Mouse (Mus musculus) stomach, embryonic 14.5 days (tissue): ENCODE results near the gene Rap1gap2. TPM values are rescaled to one million over a fixed set of nuclear protein-coding genes. Genes with fewer than 3 reads are reported as not detected.

Source experiments
- ATAC-seq: fragments of 200-750 bp; cut with Nextera tagmentation; 2 replicates; pipeline ENCODE4 v1.8.0; 2017; ENCODE audit warnings: low read depth, moderate TSS enrichment; ENCODE audit not compliant: insufficient number of reproducible peaks, insufficient read depth, low FRiP score
- H3K27ac ChIP-seq: fragments of 300-500 bp; sonication (generic); 2 replicates; pipeline ENCODE4 v1.5.1; 2014; ENCODE audit warnings: mild to moderate bottlenecking, low read length, moderate library complexity, mixed read lengths
- H3K27me3 ChIP-seq: fragments of 300-500 bp; sonication (generic); 2 replicates; pipeline ENCODE4 v1.6.1; 2014; ENCODE audit warnings: low read length, control low read depth, mixed read lengths; ENCODE audit not compliant: control insufficient read depth, insufficient read depth
- H3K36me3 ChIP-seq: fragments of 300-500 bp; sonication (generic); 2 replicates; pipeline ENCODE4 v1.6.1; 2014; ENCODE audit warnings: mild to moderate bottlenecking, control low read depth, low read length, moderate library complexity, mixed read lengths; ENCODE audit not compliant: control insufficient read depth, insufficient read depth
- H3K4me1 ChIP-seq: fragments of 300-500 bp; sonication (generic); 2 replicates; pipeline ENCODE4 v1.6.1; 2014; ENCODE audit warnings: low read length, control low read depth, mixed read lengths; ENCODE audit not compliant: control insufficient read depth, insufficient read depth
- H3K4me2 ChIP-seq: fragments of 300-500 bp; sonication (generic); replicated peaks from 2 replicates; pipeline ENCODE4 v1.6.1; 2014; ENCODE audit warnings: low read depth, low read length, control low read depth
- H3K4me3 ChIP-seq: fragments of 300-500 bp; sonication (generic); 2 replicates; pipeline ENCODE4 v1.5.1; 2014; ENCODE audit warnings: low read depth, low read length, control low read depth
- H3K9ac ChIP-seq: fragments of 300-500 bp; sonication (generic); replicated peaks from 2 replicates; pipeline ENCODE4 v1.6.1; 2014; ENCODE audit warnings: low read depth, mild to moderate bottlenecking, control low read depth, low read length, moderate library complexity, mixed read lengths
- H3K9me3 ChIP-seq: fragments of 300-500 bp; sonication (generic); 2 replicates; pipeline ENCODE4 v1.6.1; 2016; ENCODE audit warnings: low read depth, low read length, control low read depth; ENCODE audit not compliant: control insufficient read depth
- WGBS: fragments of 180-500 bp; shearing (Covaris S2); extraction: QIAGEN DNeasy Blood & Tissue Kit; methylation state at CpG from one replicate; pipeline ENCODE4 v1.1.7; 2014; 5-methylcytosine and 5-hydroxymethylcytosine counted together
- polyA plus RNA-seq: library from polyadenylated mRNA; unstranded; fragments of >200 nt; fragmentation: Nextera tagmentation; extraction: Ambion mirVana; gene quantifications from 2 replicates; pipeline ENCODE4 v1.2.1, GENCODE M21; 2014

Gene Rap1gap2
- polyA plus RNA-seq, 1 experiment from 2014 or later = 5.6 TPM

DNA sequence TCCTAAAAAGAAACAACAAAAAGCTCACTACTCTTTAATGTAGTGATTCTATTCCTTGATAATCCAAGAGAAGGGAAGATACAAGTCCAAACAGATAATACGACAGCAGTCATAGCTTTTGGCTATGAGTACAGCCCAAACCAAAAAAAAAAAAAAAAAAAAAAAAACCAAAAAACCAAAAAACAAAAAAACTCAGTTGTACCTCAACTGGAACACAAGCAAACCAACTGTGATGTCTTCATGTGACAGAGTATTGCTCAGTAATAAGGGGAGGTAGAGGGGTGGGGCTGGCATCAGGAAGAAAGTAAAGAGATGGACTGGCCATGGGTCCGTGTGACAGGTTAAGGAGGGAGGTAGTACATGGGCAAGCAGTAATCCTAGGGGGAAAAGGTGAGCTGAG, 131.8 kb downstream of the Rap1gap2 start:
- no peak overlapping the region for H3K9ac ChIP-seq
- H3K9me3 ChIP-seq = no peaks in the 10 kb centered on the region
- H3K27ac ChIP-seq = no peak overlapping the region
- 86% methylated on average over 2 of the region's 2 CpGs for WGBS
- no peaks in the 10 kb centered on the region for H3K4me1 ChIP-seq
- H3K4me3 ChIP-seq = no peak overlapping the region
- H3K4me2 ChIP-seq = no peak overlapping the region
- no peak for ATAC-seq
- H3K36me3 ChIP-seq = no peaks in the 10 kb centered on the region
- H3K27me3 ChIP-seq = no peaks in the 10 kb centered on the region

DNA sequence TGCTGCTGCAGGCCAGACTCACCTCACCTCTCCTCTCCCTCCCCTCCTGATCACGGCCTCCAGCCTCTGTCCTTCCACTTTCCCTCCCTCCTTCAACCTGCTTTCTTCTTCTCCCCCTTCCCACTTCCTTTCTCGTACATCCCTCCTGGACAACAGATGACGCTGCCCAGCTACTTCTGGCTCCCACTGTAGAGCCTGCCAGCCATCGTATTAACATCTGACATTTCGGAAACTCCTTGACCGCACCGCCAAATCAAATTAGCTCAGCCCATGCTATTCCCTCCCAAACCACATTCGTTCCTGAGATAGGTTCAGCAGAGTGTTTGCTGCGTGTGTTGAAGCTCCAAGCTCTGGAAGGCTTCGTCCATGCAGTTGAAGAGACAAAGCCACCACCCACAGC, 138.0 kb downstream of the Rap1gap2 start:
- Histone ChIP-seq H3K4me3 (no peak overlapping the region), H3K9ac (no peak overlapping the region), H3K9me3 (no peaks in the 10 kb centered on the region), H3K27me3 (no peaks in the 10 kb centered on the region), H3K4me2 (no peak overlapping the region), H3K36me3 (no peaks in the 10 kb centered on the region), H3K4me1 (0 out of 2 replicates have a peak, but pooled peaks cover under 1% of the 10 kb centered on the region), H3K27ac (no peak overlapping the region)
- ATAC-seq = no peak
- WGBS = 67% methylated on average over 10 of the region's 10 CpGs

DNA sequence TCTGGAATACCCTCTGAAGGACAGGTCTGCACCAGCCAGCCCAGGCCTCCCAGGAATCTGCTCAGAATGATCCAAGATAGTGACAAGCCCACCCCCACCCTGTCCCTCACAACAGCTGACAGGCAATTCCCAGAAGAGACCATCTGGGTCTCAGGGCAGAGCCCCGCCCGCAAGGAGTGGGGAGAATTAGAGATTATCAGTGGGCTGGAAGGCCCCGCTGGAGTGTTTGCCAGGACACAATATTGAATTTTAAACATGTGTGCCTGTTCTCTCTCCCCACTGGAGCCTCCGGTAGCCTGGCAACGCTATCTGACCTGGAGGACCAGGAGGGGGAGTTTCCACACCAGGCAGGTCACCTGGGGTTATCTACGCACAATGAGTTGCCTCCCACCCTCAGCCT, 142.5 kb downstream of the Rap1gap2 start:
- Histone ChIP-seq H3K9me3 (no peaks in the 10 kb centered on the region), H3K4me2 (no peak overlapping the region), H3K4me1 (peaks cover 3% of the 10 kb centered on the region; the same call in 1 of the 2 replicates), H3K9ac (no peak overlapping the region), H3K27ac (no peak overlapping the region), H3K27me3 (no peaks in the 10 kb centered on the region), H3K4me3 (no peak overlapping the region), H3K36me3 (no peaks in the 10 kb centered on the region)
- ATAC-seq = peak; percentile 63
- WGBS = 23% methylated on average over 6 of the region's 6 CpGs

DNA sequence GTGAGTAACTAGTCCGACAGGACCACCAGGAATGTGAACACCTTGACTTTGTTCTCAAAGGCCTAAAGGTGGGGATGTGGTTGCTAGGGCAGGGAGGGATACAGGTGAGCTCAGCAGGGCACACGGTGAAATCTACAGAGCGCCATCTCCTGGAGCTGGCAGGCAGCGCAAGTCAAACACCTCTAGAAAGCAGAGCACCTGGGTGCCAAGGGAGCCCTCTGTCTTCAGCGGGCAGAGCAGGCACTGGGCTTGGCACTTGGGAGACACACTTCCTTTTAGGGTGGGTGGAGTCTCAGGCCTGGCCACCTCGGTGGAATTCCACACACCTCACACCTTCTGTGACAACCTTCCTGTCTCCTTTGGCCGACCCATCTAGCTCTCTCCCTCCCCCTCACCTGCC, 145.0 kb downstream of the Rap1gap2 start:
- H3K9me3 ChIP-seq = no peaks in the 10 kb centered on the region
- H3K4me2 ChIP-seq = no peak overlapping the region
- H3K27me3 ChIP-seq = no peaks in the 10 kb centered on the region
- peaks cover 7% of the 10 kb centered on the region; the same call in 1 of the 2 replicates for H3K4me1 ChIP-seq
- 44% methylated on average over 7 of the region's 7 CpGs for WGBS
- no peak overlapping the region for H3K4me3 ChIP-seq
- H3K36me3 ChIP-seq = no peaks in the 10 kb centered on the region
- H3K27ac ChIP-seq = no peak overlapping the region
- no peak for ATAC-seq
- no peak overlapping the region for H3K9ac ChIP-seq

DNA sequence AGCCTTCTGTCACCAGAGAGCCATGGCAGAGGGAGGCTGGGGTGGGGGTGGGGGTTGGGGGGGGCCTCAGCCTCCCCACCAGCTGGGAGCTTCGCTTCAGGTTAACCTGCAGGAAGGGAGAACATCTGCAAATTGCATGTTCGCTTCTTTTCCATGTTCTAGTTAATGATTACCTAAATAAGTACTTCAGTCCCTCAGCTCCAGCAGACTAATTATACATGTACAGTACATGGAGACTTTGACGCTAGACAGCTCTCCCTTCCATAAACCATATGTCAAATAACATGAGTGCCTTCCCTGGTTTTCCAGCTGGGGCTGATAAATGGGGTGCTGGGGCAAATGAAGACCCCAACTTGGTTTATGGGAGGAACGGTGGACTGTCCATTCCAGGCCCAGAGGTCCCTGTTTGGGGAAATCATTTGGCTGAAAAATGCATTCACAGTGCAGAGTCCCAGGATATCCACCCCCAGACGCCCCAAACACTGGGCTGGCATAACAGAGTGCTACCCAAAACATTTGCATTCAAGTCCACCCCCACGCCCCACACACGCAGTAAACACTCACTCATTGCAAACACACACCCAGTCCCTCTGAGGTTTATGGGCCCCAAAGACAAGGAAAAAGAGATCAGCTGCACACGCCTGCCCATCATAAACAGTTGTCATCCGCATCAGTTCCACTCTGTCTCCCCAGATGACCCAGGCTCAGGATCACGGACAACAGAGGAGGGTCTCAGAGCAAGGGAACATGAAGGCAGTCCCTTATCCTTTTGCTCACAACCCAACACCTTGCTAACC, 146.3 kb downstream of the Rap1gap2 start:
- H3K36me3 ChIP-seq = no peaks in the 10 kb centered on the region
- no peak overlapping the region for H3K9ac ChIP-seq
- H3K27me3 ChIP-seq = no peaks in the 10 kb centered on the region
- 0 out of 2 replicates have a peak, but pooled peaks have one; percentile 39 for ATAC-seq
- H3K4me1 ChIP-seq = peaks cover 7% of the 10 kb centered on the region; the same call in 1 of the 2 replicates
- no peaks in the 10 kb centered on the region for H3K9me3 ChIP-seq
- no peak overlapping the region for H3K27ac ChIP-seq
- no peak overlapping the region for H3K4me3 ChIP-seq
- 44% methylated on average over 10 of the region's 10 CpGs for WGBS
- no peak overlapping the region for H3K4me2 ChIP-seq

DNA sequence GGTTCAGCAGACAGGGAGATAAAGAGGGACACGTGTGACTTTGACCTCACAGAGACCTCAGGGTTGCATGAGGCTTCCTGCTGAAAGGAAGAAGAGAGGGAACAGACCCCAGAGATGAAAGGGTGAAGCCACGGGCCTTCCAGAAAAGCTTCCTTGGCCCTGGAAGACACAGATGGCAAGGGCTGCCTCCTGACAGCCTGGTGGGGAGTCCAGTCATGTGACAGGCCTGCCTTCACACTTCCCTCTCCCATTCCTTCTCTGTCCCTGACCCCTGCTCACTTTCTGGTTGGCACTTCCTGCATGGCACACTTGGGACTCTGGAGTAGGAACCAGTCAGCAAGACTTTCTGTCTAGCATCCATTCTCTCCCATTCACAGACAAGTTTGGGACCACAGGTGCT, 148.1 kb downstream of the Rap1gap2 start:
- Histone ChIP-seq H3K4me1 (peaks cover 5% of the 10 kb centered on the region; the same call in 1 of the 2 replicates), H3K36me3 (no peaks in the 10 kb centered on the region), H3K27me3 (no peaks in the 10 kb centered on the region), H3K9ac (no peak overlapping the region), H3K27ac (no peak overlapping the region), H3K4me3 (no peak overlapping the region), H3K4me2 (no peak overlapping the region), H3K9me3 (no peaks in the 10 kb centered on the region)
- 38% methylated on average over 2 of the region's 2 CpGs for WGBS
- ATAC-seq = no peak

DNA sequence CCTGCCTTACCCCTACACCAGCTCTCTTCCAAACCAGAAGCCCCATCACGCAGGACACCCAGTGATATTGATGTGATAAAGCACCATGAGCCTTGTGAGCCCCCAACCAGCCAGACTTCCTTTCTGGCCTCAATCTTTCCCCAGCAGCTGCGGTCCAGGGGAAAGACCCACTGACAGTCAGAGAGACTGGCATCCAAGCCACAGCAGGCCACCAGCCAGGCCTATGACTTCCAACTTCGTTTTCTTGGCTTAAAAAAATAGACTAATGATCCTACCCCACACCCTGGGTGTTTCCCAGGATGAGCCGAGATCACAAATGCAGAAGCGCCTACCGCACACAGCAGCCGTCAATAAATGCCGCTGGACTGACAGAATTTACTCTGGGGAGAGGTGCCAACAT, 151.1 kb downstream of the Rap1gap2 start:
- no peak overlapping the region for H3K9ac ChIP-seq
- no peak for ATAC-seq
- H3K4me2 ChIP-seq = no peak overlapping the region
- no peaks in the 10 kb centered on the region for H3K27me3 ChIP-seq
- 87% methylated on average over 8 of the region's 8 CpGs for WGBS
- no peaks in the 10 kb centered on the region for H3K9me3 ChIP-seq
- no peak overlapping the region for H3K4me3 ChIP-seq
- no peaks in the 10 kb centered on the region for H3K36me3 ChIP-seq
- H3K4me1 ChIP-seq = peaks cover 4% of the 10 kb centered on the region; the same call in 1 of the 2 replicates
- H3K27ac ChIP-seq = no peak overlapping the region

DNA sequence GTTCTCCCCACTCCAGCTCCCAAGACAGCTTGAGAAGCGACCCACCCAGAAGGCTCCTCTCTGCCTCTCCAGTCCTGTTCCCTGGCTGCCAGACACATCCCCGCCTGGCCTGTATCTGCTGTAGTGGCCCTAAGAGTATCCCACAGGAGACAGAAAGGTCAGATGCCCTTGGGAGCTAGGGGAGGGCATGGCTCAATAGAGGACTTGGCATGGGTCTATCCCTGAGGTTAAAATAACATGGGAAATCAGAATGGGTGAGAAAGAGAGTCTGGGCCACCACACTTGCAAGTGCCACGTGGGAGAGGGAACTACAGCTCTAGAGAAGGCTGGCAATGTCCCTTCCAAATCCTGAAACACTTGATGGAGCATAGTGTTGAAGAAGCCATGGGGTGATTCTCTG, 152.3 kb downstream of the Rap1gap2 start:
- H3K27ac ChIP-seq = no peak overlapping the region
- no peak overlapping the region for H3K4me2 ChIP-seq
- H3K4me1 ChIP-seq = 0 out of 2 replicates have a peak, but pooled peaks cover 4% of the 10 kb centered on the region
- 82% methylated on average over 3 of the region's 3 CpGs for WGBS
- no peak overlapping the region for H3K9ac ChIP-seq
- no peak overlapping the region for H3K4me3 ChIP-seq
- H3K9me3 ChIP-seq = no peaks in the 10 kb centered on the region
- H3K27me3 ChIP-seq = no peaks in the 10 kb centered on the region
- no peak for ATAC-seq
- no peaks in the 10 kb centered on the region for H3K36me3 ChIP-seq

DNA sequence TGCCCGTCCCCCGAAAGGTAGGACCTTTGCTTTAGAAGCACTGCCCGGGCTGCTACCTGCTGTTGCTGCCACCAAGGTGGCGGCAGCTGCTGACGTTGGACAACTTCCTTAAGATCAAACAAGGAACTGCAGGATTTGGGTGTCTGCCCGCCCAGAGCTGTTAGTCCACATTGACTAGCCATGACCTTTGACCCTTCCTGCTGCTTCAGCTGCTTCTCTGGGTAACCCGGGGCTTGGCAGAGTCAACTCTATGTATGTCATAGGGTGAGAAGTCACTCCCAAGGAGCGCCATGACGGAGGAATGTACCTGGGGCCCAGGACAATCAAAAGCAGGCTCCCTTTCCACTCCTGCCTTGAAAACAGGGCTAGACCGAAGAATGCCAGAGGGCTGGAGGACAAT, 153.5 kb downstream of the Rap1gap2 start:
- Histone ChIP-seq H3K4me3 (no peak overlapping the region), H3K9me3 (no peaks in the 10 kb centered on the region), H3K27me3 (no peaks in the 10 kb centered on the region), H3K9ac (no peak overlapping the region), H3K4me2 (no peak overlapping the region), H3K27ac (no peak overlapping the region), H3K4me1 (no peaks in the 10 kb centered on the region), H3K36me3 (no peaks in the 10 kb centered on the region)
- WGBS = 66% methylated on average over 10 of the region's 10 CpGs
- no peak for ATAC-seq
